Mouse (Mus musculus) thymus, postnatal 0 days (tissue): ENCODE results near the gene Vmo1. TPM values are rescaled to one million over a fixed set of nuclear protein-coding genes. Genes with fewer than 3 reads are reported as not detected.
A peak's percentile ranks its signal among the peaks of the same experiment; 100 is the strongest.

Experiments used
- DNase-seq: peaks from one replicate; pipeline ENCODE4 v3.0.0-alpha.2; 2015; ENCODE audit warnings: low spot score
- polyA plus RNA-seq: library from polyadenylated mRNA; unstranded; fragments of >200 nt; fragmentation: Nextera tagmentation; extraction: Ambion mirVana; gene quantifications from 2 replicates; pipeline ENCODE4 v1.2.1, GENCODE M21; 2015

Gene Vmo1
- polyA plus RNA-seq, 1 experiment from 2014 or later, result 11.6 TPM

DNA sequence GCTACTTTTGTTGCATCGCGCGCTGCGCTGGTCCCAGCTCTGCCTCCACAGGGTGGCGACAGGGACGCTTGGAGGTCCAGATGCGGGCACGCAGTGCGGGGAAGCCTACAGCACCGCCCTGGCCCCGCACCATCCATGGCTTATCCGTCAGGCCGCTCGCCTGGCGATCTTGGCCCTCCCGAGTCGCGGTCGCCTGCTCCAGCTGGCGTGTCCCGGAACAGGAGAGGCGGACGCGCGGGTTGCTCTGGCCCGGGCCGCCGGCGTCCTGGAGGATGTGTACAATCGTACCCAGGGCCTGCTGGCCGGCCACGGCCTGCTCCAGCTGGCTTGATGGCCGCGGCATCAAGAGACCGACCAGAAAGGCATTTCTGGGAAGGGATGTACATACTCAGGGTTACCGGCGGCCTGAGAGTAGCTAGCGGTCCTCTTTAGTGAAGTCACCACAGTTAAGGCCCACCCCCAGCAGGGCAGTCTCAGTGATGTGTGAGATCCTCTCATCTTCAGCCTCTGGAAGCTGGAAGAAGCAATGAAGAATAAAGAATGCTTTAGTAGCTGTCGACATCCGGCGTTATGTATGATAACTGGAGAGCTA is 5.9 kb upstream of the Vmo1 start:
- DNase-seq, result no peak

DNA sequence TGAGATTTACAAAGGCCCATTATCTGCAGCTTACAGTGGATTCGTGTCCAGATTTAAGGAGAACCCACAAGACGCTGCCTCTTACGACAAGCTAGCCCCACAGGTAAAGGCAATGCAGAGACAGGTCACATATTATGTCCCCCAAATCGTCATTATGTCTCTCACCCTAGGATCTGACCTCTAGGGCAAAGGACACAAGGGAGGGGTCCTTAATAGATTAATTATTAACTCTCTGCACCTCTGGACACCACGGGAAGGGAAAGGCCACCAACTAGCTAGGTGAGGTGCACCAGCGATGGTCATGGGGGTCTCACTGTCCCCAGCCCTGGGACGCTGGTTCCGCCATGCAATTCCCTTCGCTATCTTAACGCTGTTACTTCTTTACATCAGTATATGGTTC is 4.5 kb upstream of the Vmo1 start, which contains the start of gene Gltpd2:
Gltpd2 (plus strand) TSS at position 274 of the 400 bp plus-strand sequence.
- DNase-seq, result no peak

- DNase-seq, result no peak
Observed at GRCm38 (mm10) chr11:70518436-70518835, 4.0 kb upstream of the Vmo1 start.

GRCm38 (mm10) chr11:70516352-70516751 is 1.9 kb upstream of the Vmo1 start:
- peak; percentile 45 for DNase-seq

- no peak for DNase-seq
Observed at GRCm38 (mm10) chr11:70513520-70513919, 896 bp downstream of the Vmo1 start.

- no peak for DNase-seq
Observed at GRCm38 (mm10) chr11:70512709-70513342, 1.6 kb downstream of the Vmo1 start.

DNA sequence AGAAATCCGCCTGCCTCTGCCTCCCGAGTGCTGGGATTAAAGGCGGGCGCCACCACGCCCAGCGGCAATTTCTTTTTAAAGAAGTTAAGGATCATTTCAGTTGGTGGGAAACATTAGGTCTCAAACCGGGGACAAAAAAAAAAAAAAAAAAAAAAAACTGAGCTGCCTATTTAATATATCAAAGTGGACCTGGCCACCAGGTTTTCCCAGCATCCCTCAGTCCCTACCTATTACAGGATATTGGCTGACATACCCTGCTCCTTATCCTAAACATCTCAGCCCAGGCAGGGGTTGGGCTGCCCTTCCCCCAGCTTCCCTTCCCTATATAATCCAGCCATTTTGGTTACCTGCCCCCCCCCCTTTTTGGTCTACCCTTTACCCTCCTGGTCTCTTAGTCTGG is 2.6 kb downstream of the Vmo1 start:
- DNase-seq, result no peak

DNA sequence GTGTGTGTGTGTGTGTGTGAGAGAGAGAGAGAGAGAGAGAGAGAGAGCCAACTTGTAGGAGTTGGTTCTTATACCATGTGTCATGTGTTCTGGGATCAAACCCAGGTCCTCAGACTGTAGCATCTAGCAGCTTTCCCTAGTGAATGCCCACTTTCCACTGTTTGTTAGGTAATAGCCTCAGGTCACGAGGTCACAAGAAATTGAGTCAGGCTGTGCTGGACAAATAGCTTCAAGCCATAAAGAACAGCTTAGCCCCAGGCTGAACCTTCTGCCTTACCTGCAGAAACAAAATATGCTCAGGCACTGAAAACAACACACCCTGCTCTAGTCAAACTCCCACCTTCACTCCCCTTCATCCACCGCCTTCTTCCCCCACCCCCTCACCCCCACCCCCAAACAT is 3.2 kb downstream of the Vmo1 start:
- no peak for DNase-seq

GRCm38 (mm10) chr11:70509753-70510564 is 4.5 kb downstream of the Vmo1 start:
- DNase-seq, result peak; percentile 79

- peak; percentile 48 for DNase-seq
Observed at GRCm38 (mm10) chr11:70506962-70507515, 7.4 kb downstream of the Vmo1 start.

DNA sequence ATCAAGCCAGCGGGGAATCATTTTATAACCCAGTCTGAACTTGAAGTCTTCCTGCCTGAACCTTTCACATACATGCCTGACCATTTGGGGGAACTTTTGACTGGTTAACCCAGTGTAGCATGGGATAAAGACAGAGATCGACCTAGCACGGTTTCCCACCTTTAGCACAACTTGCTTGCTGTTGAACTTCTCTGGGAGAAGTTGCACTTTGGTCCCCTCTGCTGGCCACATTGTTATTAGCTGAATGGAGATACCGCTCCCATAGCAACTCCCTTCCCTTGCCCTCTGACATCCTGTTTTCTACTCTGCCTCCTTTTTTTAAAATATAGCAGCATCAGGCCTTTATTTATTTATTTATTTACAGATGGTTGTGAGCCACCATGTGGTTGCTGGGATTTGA is 8.0 kb downstream of the Vmo1 start:
- DNase-seq, result peak; percentile 80

DNA sequence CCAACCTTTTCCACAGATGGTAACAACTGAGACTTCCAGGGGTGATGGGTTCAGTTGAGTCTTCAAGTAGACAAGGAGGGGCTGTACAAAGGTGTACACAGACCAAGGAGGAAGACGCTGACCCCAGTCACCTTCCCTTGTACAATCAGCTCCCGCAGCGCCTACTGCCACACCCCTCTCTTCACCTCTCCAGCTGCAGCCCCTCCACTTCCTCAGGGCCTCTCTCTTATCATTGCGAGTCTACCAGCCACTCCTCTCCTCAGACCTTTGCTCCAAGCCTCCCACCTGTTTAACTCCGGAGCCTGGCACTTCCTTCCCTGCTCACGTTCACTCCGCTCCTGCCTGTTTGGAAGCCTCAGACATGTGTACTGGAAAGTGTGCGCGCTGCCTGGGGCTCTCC is 9.4 kb downstream of the Vmo1 start, which contains the start of gene Tm4sf5:
Tm4sf5 (plus strand) TSS at position 275 of the 400 bp plus-strand sequence.
- DNase-seq, result peak; percentile 27

GRCm38 (mm10) chr11:70502018-70502417 is 12.4 kb downstream of the Vmo1 start:
- no peak for DNase-seq

GRCm38 (mm10) chr11:70500476-70500812 is 14.0 kb downstream of the Vmo1 start:
- no peak for DNase-seq

GRCm38 (mm10) chr11:70499566-70500475 is 14.6 kb downstream of the Vmo1 start:
- DNase-seq, result no peak

- DNase-seq, result no peak
Observed at GRCm38 (mm10) chr11:70489684-70490083, 24.7 kb downstream of the Vmo1 start.

GRCm38 (mm10) chr11:70489138-70489537 is 25.3 kb downstream of the Vmo1 start:
- no peak for DNase-seq

- DNase-seq, result no peak
Observed at GRCm38 (mm10) chr11:70487816-70488215, 26.6 kb downstream of the Vmo1 start.

GRCm38 (mm10) chr11:70485498-70485897 is 28.9 kb downstream of the Vmo1 start:
- DNase-seq, result no peak

GRCm38 (mm10) chr11:70474872-70475534 is 39.4 kb downstream of the Vmo1 start:
- no peak for DNase-seq
